Mouse (Mus musculus): ENCODE measurements around the gene Hnrnpu. TPM values are rescaled to one million over a fixed set of nuclear protein-coding genes. Genes with fewer than 3 reads are reported as not detected.
A peak's percentile ranks its signal among the peaks of the same experiment; 100 is the strongest.
"Not testable (repeated sequence)": the region's sequence is repeated elsewhere in the genome, so short reads cannot be mapped to it uniquely, and the experiment has no call there.

The Hnrnpu gene
- total RNA-seq, 1 experiment: 494 TPM

DNA sequence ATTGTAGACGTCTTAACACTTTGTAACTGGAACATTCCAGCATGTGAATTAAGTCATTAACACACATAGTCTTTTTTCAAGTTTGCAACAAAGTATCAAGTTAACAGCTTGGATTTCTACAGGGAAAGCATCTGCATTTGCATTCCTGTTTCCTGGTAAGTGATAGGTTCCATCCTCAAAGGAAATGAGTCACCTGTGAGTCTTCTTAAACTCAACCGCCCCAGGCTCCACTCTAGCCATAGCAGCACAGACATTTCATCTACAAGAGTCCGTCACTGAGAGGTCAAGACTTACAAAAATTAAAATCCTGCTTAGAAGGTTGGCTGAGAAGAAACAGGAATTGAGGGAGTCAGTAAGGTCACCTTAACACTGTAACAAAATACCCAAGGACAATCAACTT lies 45.9 kb downstream of the Hnrnpu start:
- no peaks in the 10 kb centered on the region for H3K36me3 ChIP-seq (ENCODE audit: control insufficient read depth, insufficient read depth, low read length, poor library complexity, severe bottlenecking)
- no peak overlapping the region for H3K27ac ChIP-seq (ENCODE audit: insufficient read depth, low read depth, low read length, poor library complexity, severe bottlenecking)
- no peak overlapping the region for H3K9ac ChIP-seq (ENCODE audit: insufficient read depth, low read depth, low read length, poor library complexity, severe bottlenecking)
- TF ChIP-seq HCFC1 (IDR thresholded peaks at IDR 0.05; ENCODE audit: borderline replicate concordance, insufficient read depth, low read length): no peak
- no peak for TF ChIP-seq ZNF384 (IDR thresholded peaks at IDR 0.05; ENCODE audit: low read depth, low read length)
- no peak for TF ChIP-seq CHD2 (IDR thresholded peaks at IDR 0.05; ENCODE audit: low read depth, low read length)
- TF ChIP-seq ZC3H11A (IDR thresholded peaks at IDR 0.05; ENCODE audit: borderline replicate concordance, low read depth, low read length): no peak
- no peak for TF ChIP-seq MAFK (IDR thresholded peaks at IDR 0.05; ENCODE audit: insufficient read depth, low read depth, low read length)
- H3K9me3 ChIP-seq (ENCODE audit: control insufficient read depth, insufficient read depth, low read depth, low read length): no peaks in the 10 kb centered on the region
- no peak for DNase-seq (ENCODE audit: low read depth, low spot score)
- H3K4me1 ChIP-seq (ENCODE audit: control insufficient read depth in 2 of 2, insufficient read depth in 2 of 2, low read length in 2 of 2, poor library complexity in 1 of 2): no peaks in the 10 kb centered on the region
- in situ Hi-C loops (cut with MboI; ENCODE audit: low sequenced_read_pairs in 2 of 2, unreplicated experiment in 2 of 2): no loop called here
- no peak overlapping the region for H3K4me3 ChIP-seq (ENCODE audit: insufficient read depth in 1 of 2, low read depth in 1 of 2, low read length in 2 of 2, poor library complexity in 1 of 2, severe bottlenecking in 1 of 2)

- no peak for TF ChIP-seq HCFC1 (IDR thresholded peaks at IDR 0.05; ENCODE audit: borderline replicate concordance, insufficient read depth, low read length)
- TF ChIP-seq MAFK (IDR thresholded peaks at IDR 0.05; ENCODE audit: insufficient read depth, low read depth, low read length): no peak
- no peak for TF ChIP-seq ZNF384 (IDR thresholded peaks at IDR 0.05; ENCODE audit: low read depth, low read length)
- TF ChIP-seq CHD2 (IDR thresholded peaks at IDR 0.05; ENCODE audit: low read depth, low read length): no peak
- no peak for TF ChIP-seq ZC3H11A (IDR thresholded peaks at IDR 0.05; ENCODE audit: borderline replicate concordance, low read depth, low read length)
- in situ Hi-C loops (cut with MboI; ENCODE audit: low sequenced_read_pairs in 2 of 2, unreplicated experiment in 2 of 2): loop anchor here in 1 of 2 experiments (10.0 kb wide), 1 partner anchor 167 kb away; no protein-coding TSS in a partner anchor
- Histone ChIP-seq H3K9me3 (ENCODE audit: control insufficient read depth, insufficient read depth, low read depth, low read length) (no peaks in the 10 kb centered on the region), H3K4me1 (ENCODE audit: control insufficient read depth in 2 of 2, insufficient read depth in 2 of 2, low read length in 2 of 2, poor library complexity in 1 of 2) (no peaks in the 10 kb centered on the region), H3K27ac (ENCODE audit: insufficient read depth, low read depth, low read length, poor library complexity, severe bottlenecking) (peak overlapping the region; percentile 63), H3K9ac (ENCODE audit: insufficient read depth, low read depth, low read length, poor library complexity, severe bottlenecking) (no peak overlapping the region), H3K36me3 (ENCODE audit: control insufficient read depth, insufficient read depth, low read length, poor library complexity, severe bottlenecking) (no peaks in the 10 kb centered on the region), H3K4me3 (ENCODE audit: insufficient read depth in 1 of 2, low read depth in 1 of 2, low read length in 2 of 2, poor library complexity in 1 of 2, severe bottlenecking in 1 of 2) (no peak overlapping the region)
- DNase-seq (ENCODE audit: low read depth, low spot score): no peak
Measured at GRCm38 (mm10) chr1:178287601-178288176, 49.9 kb downstream of the Hnrnpu start.

GRCm38 (mm10) chr1:178283946-178284720 lies 53.5 kb downstream of the Hnrnpu start:
- in situ Hi-C loops (cut with MboI; ENCODE audit: low sequenced_read_pairs in 2 of 2, unreplicated experiment in 2 of 2): loop anchor here in 1 of 2 experiments (10.0 kb wide), 1 partner anchor 171 kb away; no protein-coding TSS in a partner anchor
- no peak for DNase-seq (ENCODE audit: low read depth, low spot score)
- H3K9me3 ChIP-seq (ENCODE audit: control insufficient read depth, insufficient read depth, low read depth, low read length): no peaks in the 10 kb centered on the region
- no peaks in the 10 kb centered on the region for H3K36me3 ChIP-seq (ENCODE audit: control insufficient read depth, insufficient read depth, low read length, poor library complexity, severe bottlenecking)
- no peak overlapping the region for H3K4me3 ChIP-seq (ENCODE audit: insufficient read depth in 1 of 2, low read depth in 1 of 2, low read length in 2 of 2, poor library complexity in 1 of 2, severe bottlenecking in 1 of 2)
- no peak overlapping the region for H3K9ac ChIP-seq (ENCODE audit: insufficient read depth, low read depth, low read length, poor library complexity, severe bottlenecking)
- H3K4me1 ChIP-seq (ENCODE audit: control insufficient read depth in 2 of 2, insufficient read depth in 2 of 2, low read length in 2 of 2, poor library complexity in 1 of 2): no peaks in the 10 kb centered on the region
- TF ChIP-seq MAFK (IDR thresholded peaks at IDR 0.05; ENCODE audit: insufficient read depth, low read depth, low read length) (no peak), HCFC1 (IDR thresholded peaks at IDR 0.05; ENCODE audit: borderline replicate concordance, insufficient read depth, low read length) (no peak), ZC3H11A (IDR thresholded peaks at IDR 0.05; ENCODE audit: borderline replicate concordance, low read depth, low read length) (no peak), ZNF384 (IDR thresholded peaks at IDR 0.05; ENCODE audit: low read depth, low read length) (no peak), CHD2 (IDR thresholded peaks at IDR 0.05; ENCODE audit: low read depth, low read length) (no peak)
- peak overlapping the region; percentile 34; the same call in 1 of the 2 replicates for H3K27ac ChIP-seq (ENCODE audit: insufficient read depth, low read depth, low read length, poor library complexity, severe bottlenecking)

- not testable (repeated sequence) for H3K36me3 ChIP-seq (ENCODE audit: control insufficient read depth, insufficient read depth, low read length, poor library complexity, severe bottlenecking); H3K4me1 ChIP-seq (ENCODE audit: control insufficient read depth in 2 of 2, insufficient read depth in 2 of 2, low read length in 2 of 2, poor library complexity in 1 of 2); DNase-seq (ENCODE audit: low read depth, low spot score); H3K9ac ChIP-seq (ENCODE audit: insufficient read depth, low read depth, low read length, poor library complexity, severe bottlenecking); H3K9me3 ChIP-seq (ENCODE audit: control insufficient read depth, insufficient read depth, low read depth, low read length); H3K4me3 ChIP-seq (ENCODE audit: insufficient read depth in 1 of 2, low read depth in 1 of 2, low read length in 2 of 2, poor library complexity in 1 of 2, severe bottlenecking in 1 of 2)
- in situ Hi-C loops (cut with MboI; ENCODE audit: low sequenced_read_pairs in 2 of 2, unreplicated experiment in 2 of 2): loop anchor here in 1 of 2 experiments (10.0 kb wide), 1 partner anchor 171 kb away; no protein-coding TSS in a partner anchor
- peak overlapping the region; percentile 34; the same call in 1 of the 2 replicates for H3K27ac ChIP-seq (ENCODE audit: insufficient read depth, low read depth, low read length, poor library complexity, severe bottlenecking)
Measured at GRCm38 (mm10) chr1:178283314-178283713, 54.3 kb downstream of the Hnrnpu start.
